Mouse (Mus musculus) sigmoid colon, adult 10 weeks (tissue): ENCODE measurements around the gene Cabp4. TPM values are rescaled to one million over a fixed set of nuclear protein-coding genes. Genes with fewer than 3 reads are reported as not detected.

ENCODE experiments used
- polyA plus RNA-seq: library from polyadenylated mRNA; stranded (reverse); fragments of 350-450 nt; fragmentation: Illumina TruSeq; extraction: RNeasy Lipid Tissue Mini Kit (QIAGEN cat#74804); gene quantifications from one replicate; pipeline ENCODE4 v1.2.3, GENCODE M21; 2014; ENCODE audit warnings: low read depth, low replicate concordance

The Cabp4 gene
- polyA plus RNA-seq = 0.66 TPM

GRCm38 (mm10) chr19:4143759-4144268 is at the start of gene Cabp4:
Gene Cabp4 (minus strand): TSS chr19:4144033.

GRCm38 (mm10) chr19:4191528-4192250 is 47.9 kb upstream of the Cabp4 start, which contains the start of gene Ppp1ca:
Gene Ppp1ca (plus strand): TSS chr19:4192065.

GRCm38 (mm10) chr19:4190831-4191334 is 47.0 kb upstream of the Cabp4 start, which contains the start of gene Tbc1d10c:
Gene Tbc1d10c (minus strand): TSS chr19:4191284.

GRCm38 (mm10) chr19:4175368-4175947 is 31.6 kb upstream of the Cabp4 start, which contains the start of gene Carns1:
Gene Carns1 (minus strand): TSS chr19:4175479.

GRCm38 (mm10) chr19:4162646-4163542 is 19.1 kb upstream of the Cabp4 start, which contains the start of gene Rps6kb2:
Gene Rps6kb2 (minus strand): TSS chr19:4163354.

GRCm38 (mm10) chr19:4153232-4153654 is 9.4 kb upstream of the Cabp4 start, which contains the start of gene Ptprcap:
Gene Ptprcap (plus strand): TSS chr19:4153604.

GRCm38 (mm10) chr19:4148491-4148806 is 4.6 kb upstream of the Cabp4 start, which contains the start of gene Coro1b:
Gene Coro1b (plus strand): TSS chr19:4148619.

GRCm38 (mm10) chr19:4139446-4139845 is 4.4 kb downstream of the Cabp4 start, which contains the start of gene Gpr152:
Gene Gpr152 (plus strand): TSS chr19:4139787.

GRCm38 (mm10) chr19:4125741-4126696 is 17.8 kb downstream of the Cabp4 start, which contains the start of gene Aip:
Gene Aip (minus strand): TSS chr19:4125858.

GRCm38 (mm10) chr19:4099837-4100717 is 43.8 kb downstream of the Cabp4 start, which contains the start of gene Pitpnm1:
Gene Pitpnm1 (plus strand): TSS chr19:4099998.

GRCm38 (mm10) chr19:4096642-4097440 is 47.0 kb downstream of the Cabp4 start, which contains the start of gene Cdk2ap2:
Gene Cdk2ap2 (plus strand): TSS chr19:4097182.

Other genes with a start within 250 kb of the Cabp4 start
- 3.8 TPM for gene Tcirg1, start 236.9 kb downstream of the Cabp4 start, polyA plus RNA-seq
- 5.1 TPM for gene Ndufs8, start 231.3 kb downstream of the Cabp4 start, polyA plus RNA-seq
- gene Aldh3b1, start 214.2 kb downstream of the Cabp4 start, polyA plus RNA-seq = 0.50 TPM
- gene Unc93b1, start 208.8 kb downstream of the Cabp4 start, polyA plus RNA-seq = 1.8 TPM
- not detected for gene Aldh3b3, start 185.4 kb downstream of the Cabp4 start, polyA plus RNA-seq
- 0.44 TPM for gene Aldh3b2, start 171.7 kb downstream of the Cabp4 start, polyA plus RNA-seq
- gene Acy3, start 157.5 kb downstream of the Cabp4 start, polyA plus RNA-seq = 1.1 TPM
- gene Tbx10, start 151.3 kb downstream of the Cabp4 start, polyA plus RNA-seq = not detected
- not detected for gene Nudt8, start 143.5 kb downstream of the Cabp4 start, polyA plus RNA-seq
- 0.47 TPM for gene Gm49405, start 143.4 kb downstream of the Cabp4 start, polyA plus RNA-seq
- gene Doc2g, start 140.7 kb downstream of the Cabp4 start, polyA plus RNA-seq = not detected
- gene Ndufv1, start 131.2 kb downstream of the Cabp4 start, polyA plus RNA-seq = 8.4 TPM
- gene Gstp1, start 106.0 kb downstream of the Cabp4 start, polyA plus RNA-seq = 27.6 TPM
- 2.6 TPM for gene Gstp2, start 98.0 kb downstream of the Cabp4 start, polyA plus RNA-seq
- gene Gstp3, start 84.5 kb downstream of the Cabp4 start, polyA plus RNA-seq = not detected
- not detected for gene Cabp2, start 62.5 kb downstream of the Cabp4 start, polyA plus RNA-seq
- 4.7 TPM for gene Cdk2ap2, start 46.9 kb downstream of the Cabp4 start, polyA plus RNA-seq
- gene Pitpnm1, start 44.0 kb downstream of the Cabp4 start, polyA plus RNA-seq = 0.63 TPM
- 0.47 TPM for gene Aip, start 18.2 kb downstream of the Cabp4 start, polyA plus RNA-seq
- gene Gpr152, start 4.2 kb downstream of the Cabp4 start, polyA plus RNA-seq = not detected
- gene Coro1b, start 4.6 kb upstream of the Cabp4 start, polyA plus RNA-seq = 53.4 TPM
- gene Ptprcap, start 9.6 kb upstream of the Cabp4 start, polyA plus RNA-seq = 10.0 TPM
- gene Rps6kb2, start 19.3 kb upstream of the Cabp4 start, polyA plus RNA-seq = 3.2 TPM
- 1.9 TPM for gene Carns1, start 31.4 kb upstream of the Cabp4 start, polyA plus RNA-seq
- 1.2 TPM for gene Tbc1d10c, start 47.3 kb upstream of the Cabp4 start, polyA plus RNA-seq
- 90.7 TPM for gene Ppp1ca, start 48.0 kb upstream of the Cabp4 start, polyA plus RNA-seq
- 2.5 TPM for gene Rad9a, start 57.6 kb upstream of the Cabp4 start, polyA plus RNA-seq
- 0.44 TPM for gene Clcf1, start 70.2 kb upstream of the Cabp4 start, polyA plus RNA-seq
- gene AC109138.7, start 70.3 kb upstream of the Cabp4 start, polyA plus RNA-seq = not detected
- gene Pold4, start 87.9 kb upstream of the Cabp4 start, polyA plus RNA-seq = not detected
- 9.6 TPM for gene Ssh3, start 125.1 kb upstream of the Cabp4 start, polyA plus RNA-seq
- not detected for gene Ankrd13d, start 139.1 kb upstream of the Cabp4 start, polyA plus RNA-seq
- gene Grk2, start 162.2 kb upstream of the Cabp4 start, polyA plus RNA-seq = 17.6 TPM